Mouse (Mus musculus): ENCODE data around the gene Yipf1. TPM values are rescaled to one million over a fixed set of nuclear protein-coding genes. Genes with fewer than 3 reads are reported as not detected.

The Yipf1 gene
- polyA plus RNA-seq, 1 experiment from 2014 or later = 33.6 TPM

DNA sequence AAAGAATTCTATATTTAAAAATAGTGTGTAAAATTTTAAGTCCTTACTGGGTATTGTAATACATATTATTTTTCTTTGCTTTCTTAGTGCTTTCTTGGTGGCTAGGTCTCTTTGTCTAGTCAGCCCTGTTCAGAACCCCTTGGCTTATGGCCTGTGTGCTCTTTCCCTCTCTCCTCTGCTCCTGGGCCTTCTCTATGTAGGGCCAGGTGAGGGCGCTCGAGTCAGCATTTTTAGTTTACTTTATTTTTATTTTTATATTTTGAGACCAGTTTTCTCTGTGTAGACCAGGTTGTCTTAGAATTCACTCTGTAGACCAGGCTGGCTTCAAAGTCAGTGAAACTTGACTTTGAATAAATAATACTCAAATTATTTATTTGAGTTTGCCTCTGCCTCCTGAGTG, 58.1 kb downstream of the Yipf1 start:
- Histone ChIP-seq H3K36me3 (ENCODE audit: inconsistent target) (no peaks in the 10 kb centered on the region), H3K27ac (no peak overlapping the region), H3K4me3 (ENCODE audit: inconsistent target) (no peak overlapping the region), H3K79me2 (ENCODE audit: inconsistent target) (peaks cover 20% of the 10 kb centered on the region)
- WGBS (ENCODE audit: missing documents) = 79% methylated on average over 2 of the region's 2 CpGs

GRCm38 (mm10) chr4:107374677-107375076, 60.5 kb downstream of the Yipf1 start:
- H3K36me3 ChIP-seq (ENCODE audit: inconsistent target) = no peaks in the 10 kb centered on the region
- H3K79me2 ChIP-seq (ENCODE audit: inconsistent target) = peaks cover 4% of the 10 kb centered on the region; the same call in 1 of the 2 replicates
- 91% methylated on average over 4 of the region's 4 CpGs for WGBS (ENCODE audit: missing documents)
- H3K27ac ChIP-seq = no peak overlapping the region
- no peak overlapping the region for H3K4me3 ChIP-seq (ENCODE audit: inconsistent target)

GRCm38 (mm10) chr4:107378954-107379353, 64.8 kb downstream of the Yipf1 start:
- no peaks in the 10 kb centered on the region for H3K79me2 ChIP-seq (ENCODE audit: inconsistent target)
- no peak overlapping the region for H3K27ac ChIP-seq
- no peak overlapping the region for H3K4me3 ChIP-seq (ENCODE audit: inconsistent target)
- WGBS (ENCODE audit: missing documents) = 91% methylated on average over 6 of the region's 6 CpGs
- H3K36me3 ChIP-seq (ENCODE audit: inconsistent target) = no peaks in the 10 kb centered on the region

- 93% methylated on average over 7 of the region's 7 CpGs for WGBS (ENCODE audit: missing documents)
- no peak overlapping the region for H3K4me3 ChIP-seq (ENCODE audit: inconsistent target)
- no peaks in the 10 kb centered on the region for H3K79me2 ChIP-seq (ENCODE audit: inconsistent target)
- H3K27ac ChIP-seq = no peak overlapping the region
- no peaks in the 10 kb centered on the region for H3K36me3 ChIP-seq (ENCODE audit: inconsistent target)
Observed at GRCm38 (mm10) chr4:107380871-107381270, 66.7 kb downstream of the Yipf1 start.

DNA sequence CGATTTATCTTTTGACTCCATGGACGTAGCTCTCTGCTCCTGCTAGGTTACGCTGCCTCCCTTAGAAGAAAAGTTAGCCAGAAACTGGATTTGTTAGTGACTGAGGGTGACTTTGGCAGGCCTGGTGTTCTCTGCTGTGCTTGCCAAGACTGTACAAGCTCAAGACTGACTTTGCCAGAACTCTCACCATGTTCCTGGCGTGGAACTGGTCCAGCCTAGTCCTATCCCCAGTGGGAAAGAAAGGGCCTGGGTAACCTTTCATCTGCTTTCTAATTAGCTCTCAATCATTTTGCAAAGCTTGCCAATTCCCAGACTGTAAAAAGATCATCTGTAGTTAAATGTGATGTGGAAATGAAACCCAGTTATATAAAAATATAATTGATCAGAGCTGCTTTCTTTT, 72.9 kb downstream of the Yipf1 start:
- Histone ChIP-seq H3K79me2 (ENCODE audit: inconsistent target) (no peaks in the 10 kb centered on the region), H3K27ac (no peak overlapping the region), H3K36me3 (ENCODE audit: inconsistent target) (peaks cover 17% of the 10 kb centered on the region; the same call in 1 of the 2 replicates), H3K4me3 (ENCODE audit: inconsistent target) (no peak overlapping the region)
- 100% methylated on average over 4 of the region's 4 CpGs for WGBS (ENCODE audit: missing documents)

DNA sequence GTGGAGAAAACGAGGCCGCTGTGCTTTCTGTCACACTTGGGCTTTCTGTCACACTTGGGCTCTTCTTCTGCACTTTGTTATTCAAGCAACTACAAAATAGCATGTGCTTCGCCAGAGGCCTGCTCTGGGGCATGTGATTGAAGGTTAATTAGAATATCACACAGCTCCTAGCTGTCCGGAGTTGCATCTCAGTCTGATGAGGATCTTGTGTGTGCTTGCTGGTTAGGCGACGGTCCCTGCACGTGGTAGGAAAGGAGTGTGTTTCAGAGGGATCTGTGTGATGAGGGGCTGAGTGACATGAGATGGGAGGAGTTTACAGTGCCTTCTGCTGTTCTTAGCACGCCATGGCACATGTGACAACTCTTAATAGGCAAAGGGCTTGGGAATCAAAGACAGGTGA, 73.3 kb downstream of the Yipf1 start:
- Histone ChIP-seq H3K79me2 (ENCODE audit: inconsistent target) (no peaks in the 10 kb centered on the region), H3K4me3 (ENCODE audit: inconsistent target) (no peak overlapping the region), H3K27ac (no peak overlapping the region), H3K36me3 (ENCODE audit: inconsistent target) (peaks cover 17% of the 10 kb centered on the region; the same call in 1 of the 2 replicates)
- WGBS (ENCODE audit: missing documents) = 91% methylated on average over 8 of the region's 8 CpGs

GRCm38 (mm10) chr4:107388291-107388690, 74.1 kb downstream of the Yipf1 start:
- H3K79me2 ChIP-seq (ENCODE audit: inconsistent target) = no peaks in the 10 kb centered on the region
- no peak overlapping the region for H3K27ac ChIP-seq
- peaks cover 17% of the 10 kb centered on the region; the same call in 1 of the 2 replicates for H3K36me3 ChIP-seq (ENCODE audit: inconsistent target)
- H3K4me3 ChIP-seq (ENCODE audit: inconsistent target) = no peak overlapping the region
- WGBS (ENCODE audit: missing documents) = 100% methylated on average over 1 of the region's 2 CpGs

DNA sequence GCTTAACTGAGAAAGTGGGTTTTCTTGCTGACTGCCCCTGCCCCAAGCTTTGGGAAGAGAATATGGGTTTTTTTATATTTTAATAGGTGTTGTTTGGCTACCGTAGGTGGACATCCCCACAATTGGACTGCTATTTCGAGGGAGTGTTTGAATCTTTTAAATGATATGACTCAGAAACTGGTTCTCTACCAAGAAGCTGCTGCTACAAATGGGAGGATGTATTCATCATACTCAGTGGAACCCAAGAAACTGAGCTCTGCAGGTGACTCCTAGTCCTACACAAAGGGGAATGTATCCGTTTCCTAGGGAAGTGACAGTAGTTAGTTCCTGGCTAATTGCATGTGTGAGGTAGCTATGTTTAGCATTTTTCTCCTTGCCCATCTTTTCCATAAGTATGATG, 75.2 kb downstream of the Yipf1 start:
- Histone ChIP-seq H3K36me3 (ENCODE audit: inconsistent target) (peaks cover 17% of the 10 kb centered on the region; the same call in 1 of the 2 replicates), H3K79me2 (ENCODE audit: inconsistent target) (no peaks in the 10 kb centered on the region), H3K27ac (no peak overlapping the region), H3K4me3 (ENCODE audit: inconsistent target) (no peak overlapping the region)
- WGBS (ENCODE audit: missing documents) = 95% methylated on average over 3 of the region's 3 CpGs

- WGBS (ENCODE audit: missing documents) = 96% methylated on average over 2 of the region's 2 CpGs
- H3K27ac ChIP-seq = no peak overlapping the region
- no peaks in the 10 kb centered on the region for H3K79me2 ChIP-seq (ENCODE audit: inconsistent target)
- H3K36me3 ChIP-seq (ENCODE audit: inconsistent target) = peaks cover 8% of the 10 kb centered on the region; the same call in 1 of the 2 replicates
- H3K4me3 ChIP-seq (ENCODE audit: inconsistent target) = no peak overlapping the region
Observed at GRCm38 (mm10) chr4:107393771-107394170, 79.6 kb downstream of the Yipf1 start.

Other genes with a start within 250 kb of the Yipf1 start
- gene Mrpl37, start 247.5 kb upstream of the Yipf1 start, polyA plus RNA-seq (2018) = 27.4 to 36.5 TPM (median 34.4 TPM) in 3 replicates
- gene Cyb5rl, start 247.4 kb upstream of the Yipf1 start, polyA plus RNA-seq (2018) = 2.2 to 6.5 TPM (median 3.2 TPM) in 3 replicates
- gene Cdcp2, start 217.5 kb upstream of the Yipf1 start, polyA plus RNA-seq (2018) = not detected in 3 replicates
- 130 to 235 TPM (median 181 TPM) in 3 replicates for gene Tmem59, start 136.0 kb upstream of the Yipf1 start, polyA plus RNA-seq (2018)
- 33.9 to 65.4 TPM (median 51.7 TPM) in 3 replicates for gene Tceanc2, start 135.2 kb upstream of the Yipf1 start, polyA plus RNA-seq (2018)
- not detected in 3 replicates for gene Ldlrad1, start 105.2 kb upstream of the Yipf1 start, polyA plus RNA-seq (2018)
- gene Lrrc42, start 60.8 kb upstream of the Yipf1 start, polyA plus RNA-seq (2018) = 8.4 to 11.4 TPM (median 10.0 TPM) in 3 replicates
- gene Hspb11, start 60.8 kb upstream of the Yipf1 start, polyA plus RNA-seq (2018) = 16.2 to 43.5 TPM (median 22.6 TPM) in 3 replicates
- gene Dio1, start 7.2 kb upstream of the Yipf1 start, polyA plus RNA-seq (2018) = not detected in 3 replicates
- gene Ndc1, start 53.4 kb downstream of the Yipf1 start, polyA plus RNA-seq (2018) = 2.8 to 17.6 TPM (median 9.3 TPM) in 3 replicates
- not detected in 3 replicates for gene Glis1, start 120.2 kb downstream of the Yipf1 start, polyA plus RNA-seq (2018)

Data from macrophage (primary cell).